Mouse (Mus musculus) embryonic facial prominence, embryonic 14.5 days (tissue): ENCODE data around the gene Zbtb8a. TPM values are rescaled to one million over a fixed set of nuclear protein-coding genes. Genes with fewer than 3 reads are reported as not detected.
A peak's percentile ranks its signal among the peaks of the same experiment; 100 is the strongest.

Experiments used
- ATAC-seq: fragments of 200-750 bp; cut with Nextera tagmentation; 2 replicates; pipeline ENCODE4 v1.8.0; 2017; ENCODE audit warnings: low read depth, moderate number of reproducible peaks, moderate TSS enrichment
- DNase-seq: peaks from one replicate; pipeline ENCODE4 v3.0.0-alpha.2; 2015; ENCODE audit warnings: low spot score
- H3K27ac ChIP-seq: fragments of 300-500 bp; sonication (generic); replicated peaks from 2 replicates; pipeline ENCODE4 v1.5.1; 2014; ENCODE audit warnings: low read depth, mild to moderate bottlenecking, low read length, moderate library complexity
- H3K27me3 ChIP-seq: fragments of 300-500 bp; sonication (generic); replicated peaks from 2 replicates; pipeline ENCODE4 v1.6.1; 2014; ENCODE audit warnings: low read length; ENCODE audit not compliant: control insufficient read depth, insufficient read depth
- H3K36me3 ChIP-seq: fragments of 300-500 bp; sonication (generic); 2 replicates; pipeline ENCODE4 v1.6.1; 2014; ENCODE audit warnings: low read length, mixed read lengths; ENCODE audit not compliant: control insufficient read depth, insufficient read depth
- H3K4me1 ChIP-seq: fragments of 300-500 bp; sonication (generic); 2 replicates; pipeline ENCODE4 v1.6.1; 2014; ENCODE audit warnings: antibody characterized with exemption, low read length; ENCODE audit not compliant: control insufficient read depth, insufficient read depth
- H3K4me2 ChIP-seq: fragments of 300-500 bp; sonication (generic); 2 replicates; pipeline ENCODE4 v1.6.1; 2014; ENCODE audit warnings: low read depth, mild to moderate bottlenecking, low read length, moderate library complexity, mixed read lengths
- H3K4me3 ChIP-seq: fragments of 300-500 bp; sonication (generic); 2 replicates; pipeline ENCODE4 v1.5.1; 2014; ENCODE audit warnings: low read depth, mild to moderate bottlenecking, low read length
- H3K9ac ChIP-seq: fragments of 300-500 bp; sonication (generic); 2 replicates; pipeline ENCODE4 v1.6.1; 2014; ENCODE audit warnings: low read depth, mild to moderate bottlenecking, low read length, moderate library complexity, mixed read lengths
- H3K9me3 ChIP-seq: fragments of 300-500 bp; sonication (generic); 2 replicates; pipeline ENCODE4 v1.6.1; 2016; ENCODE audit warnings: low read length; ENCODE audit not compliant: control insufficient read depth
- WGBS: fragments of 180-500 bp; shearing (Covaris S2); extraction: QIAGEN DNeasy Blood & Tissue Kit; methylation state at CpG from one replicate; pipeline ENCODE4 v1.1.7; 2014; 5-methylcytosine and 5-hydroxymethylcytosine counted together
- polyA plus RNA-seq: library from polyadenylated mRNA; unstranded; fragments of >200 nt; fragmentation: Nextera tagmentation; extraction: Ambion mirVana; gene quantifications from 2 replicates; pipeline ENCODE4 v1.2.1, GENCODE M21; 2014

Zbtb8a gene
- polyA plus RNA-seq, 1 experiment from 2014 or later, result 4.6 TPM

DNA sequence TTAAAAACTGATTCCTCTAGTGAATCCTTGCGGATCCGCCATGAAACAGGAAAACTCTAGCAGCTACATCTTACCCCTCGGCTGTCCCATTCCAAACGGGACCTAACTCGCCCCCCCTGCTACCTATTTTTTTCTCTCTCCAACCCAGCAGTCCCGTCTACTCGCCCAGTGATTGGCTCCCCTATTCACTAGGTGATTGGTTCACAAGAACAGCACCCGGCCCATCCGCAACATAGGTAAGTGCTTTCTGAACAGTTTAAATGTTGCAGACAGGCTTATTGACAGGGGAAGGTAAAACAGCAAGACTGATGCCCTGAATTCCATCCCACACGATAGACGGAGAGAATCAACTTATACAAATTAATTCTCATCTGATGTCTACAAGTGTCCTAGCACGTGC is 24.7 kb downstream of the Zbtb8a start:
- Histone ChIP-seq H3K27me3 (no peaks in the 10 kb centered on the region), H3K4me3 (no peak overlapping the region), H3K9ac (no peak overlapping the region), H3K27ac (no peak overlapping the region), H3K4me2 (no peak overlapping the region), H3K9me3 (no peaks in the 10 kb centered on the region), H3K4me1 (no peaks in the 10 kb centered on the region), H3K36me3 (peaks cover 40% of the 10 kb centered on the region)
- WGBS, result 88% methylated on average over 12 of the region's 12 CpGs
- ATAC-seq, result no peak
- no peak for DNase-seq

DNA sequence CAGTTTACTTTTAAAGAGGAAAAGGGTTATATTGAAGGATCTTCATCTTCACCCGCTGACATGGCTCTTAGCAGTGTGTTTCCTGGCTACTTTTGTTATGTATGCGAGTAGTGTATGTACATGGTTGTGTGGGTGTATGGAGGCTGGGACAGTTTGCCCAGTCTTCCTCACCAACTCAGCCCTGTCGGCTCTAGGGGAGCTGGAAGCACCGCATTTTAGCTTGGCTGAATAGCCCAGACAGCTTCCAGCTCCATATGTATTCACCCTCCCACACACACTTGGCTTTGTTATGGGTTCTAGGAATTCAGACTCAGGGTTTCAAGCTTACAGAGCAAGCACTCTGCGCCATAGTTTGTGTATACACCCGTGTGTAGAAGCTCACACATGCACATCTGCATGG is 26.8 kb downstream of the Zbtb8a start:
- 69% methylated on average over 6 of the region's 6 CpGs for WGBS
- H3K4me3 ChIP-seq, result no peak overlapping the region
- H3K4me2 ChIP-seq, result no peak overlapping the region
- no peak for DNase-seq
- peaks cover 26% of the 10 kb centered on the region for H3K36me3 ChIP-seq
- no peaks in the 10 kb centered on the region for H3K4me1 ChIP-seq
- ATAC-seq, result no peak
- H3K9ac ChIP-seq, result no peak overlapping the region
- H3K27ac ChIP-seq, result no peak overlapping the region
- no peaks in the 10 kb centered on the region for H3K27me3 ChIP-seq
- no peaks in the 10 kb centered on the region for H3K9me3 ChIP-seq

DNA sequence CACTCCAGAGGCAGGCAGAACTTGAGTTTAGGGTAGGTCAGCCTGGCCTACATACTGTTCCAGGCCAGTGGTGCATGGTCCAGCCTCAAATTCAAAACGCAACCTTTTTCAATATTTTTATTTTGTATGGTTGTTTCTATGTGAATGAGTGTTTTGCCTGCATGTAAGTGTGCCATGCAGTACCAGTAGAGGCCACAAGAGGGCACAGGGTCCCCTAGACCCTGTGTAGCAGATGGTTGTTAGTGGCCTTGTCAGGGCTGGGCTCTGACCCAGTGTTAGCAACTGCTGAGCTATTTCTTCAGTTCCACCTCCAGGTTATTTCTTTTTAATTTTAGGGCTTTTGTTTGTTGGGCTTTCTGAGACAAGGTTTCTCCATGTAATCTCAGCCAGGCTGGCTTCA is 27.3 kb downstream of the Zbtb8a start:
- 8% methylated on average over 1 of the region's 1 CpGs for WGBS
- no peak overlapping the region for H3K4me2 ChIP-seq
- no peaks in the 10 kb centered on the region for H3K27me3 ChIP-seq
- peaks cover 23% of the 10 kb centered on the region; the same call in 1 of the 2 replicates for H3K36me3 ChIP-seq
- no peak overlapping the region for H3K4me3 ChIP-seq
- DNase-seq (peak; percentile 90), ATAC-seq (peak; percentile 87)
- no peaks in the 10 kb centered on the region for H3K4me1 ChIP-seq
- no peak overlapping the region for H3K9ac ChIP-seq
- H3K9me3 ChIP-seq, result no peaks in the 10 kb centered on the region
- no peak overlapping the region for H3K27ac ChIP-seq

DNA sequence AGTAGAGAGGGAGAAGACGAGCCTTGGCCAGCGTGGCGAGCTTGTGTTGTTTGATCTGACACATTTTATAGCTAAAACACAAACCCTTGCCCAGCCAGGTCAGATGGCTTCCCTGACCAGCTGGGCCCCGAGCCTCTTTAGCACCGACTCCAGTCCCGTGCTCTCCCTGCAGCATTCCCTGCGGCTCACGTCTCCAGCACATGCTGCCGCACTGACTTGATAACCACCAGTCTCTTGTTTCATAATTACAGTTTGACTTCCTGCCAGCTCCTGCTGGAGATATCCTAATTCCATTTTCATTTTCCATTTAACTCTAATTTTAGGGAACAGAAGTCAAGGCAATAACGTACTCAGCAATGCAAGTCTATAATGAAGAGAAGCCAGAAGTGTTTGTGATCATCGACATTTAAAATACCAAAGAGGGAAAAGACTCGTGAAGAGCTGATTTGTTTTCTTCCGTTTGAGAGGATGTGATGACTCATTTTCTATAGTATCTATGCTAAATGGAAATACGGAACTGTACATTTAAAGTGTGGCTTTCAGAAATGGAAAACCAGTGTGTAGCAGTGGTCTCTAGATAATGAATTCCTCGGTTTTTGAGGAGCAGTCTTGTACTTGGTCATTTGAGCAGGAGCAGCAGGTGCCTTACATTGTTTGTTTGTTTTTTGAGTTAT is 31.3 kb downstream of the Zbtb8a start:
- Histone ChIP-seq H3K36me3 (peaks cover 34% of the 10 kb centered on the region), H3K4me1 (no peaks in the 10 kb centered on the region), H3K4me2 (no peak overlapping the region), H3K27me3 (no peaks in the 10 kb centered on the region), H3K4me3 (no peak overlapping the region), H3K27ac (no peak overlapping the region), H3K9ac (no peak overlapping the region), H3K9me3 (no peaks in the 10 kb centered on the region)
- WGBS, result 75% methylated on average over 15 of the region's 15 CpGs
- no peak for ATAC-seq
- peak; percentile 38 for DNase-seq

DNA sequence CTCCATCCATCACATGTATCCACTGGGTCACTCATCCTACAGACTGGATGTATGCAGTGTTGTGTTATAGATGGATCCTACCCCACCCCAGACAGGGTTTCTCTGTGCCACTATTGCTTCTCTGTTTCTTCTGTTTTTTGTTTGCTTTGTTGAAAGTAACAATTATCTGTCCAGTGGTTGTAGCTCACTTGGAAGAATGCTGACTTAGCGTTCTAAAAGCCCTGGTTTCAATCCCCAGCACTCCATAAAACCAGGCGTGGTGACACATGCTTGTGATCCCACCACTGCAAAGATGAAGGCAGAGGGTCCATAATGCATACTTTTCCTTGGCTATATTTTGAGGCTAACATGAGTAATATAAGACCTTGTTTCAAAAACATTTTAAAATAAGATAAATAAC is 35.2 kb downstream of the Zbtb8a start:
- H3K9ac ChIP-seq, result no peak overlapping the region
- H3K4me2 ChIP-seq, result no peak overlapping the region
- H3K27ac ChIP-seq, result no peak overlapping the region
- 85% methylated on average over 2 of the region's 2 CpGs for WGBS
- ATAC-seq (no peak), DNase-seq (no peak)
- peaks cover 37% of the 10 kb centered on the region for H3K36me3 ChIP-seq
- H3K4me1 ChIP-seq, result no peaks in the 10 kb centered on the region
- no peaks in the 10 kb centered on the region for H3K9me3 ChIP-seq
- no peak overlapping the region for H3K4me3 ChIP-seq
- H3K27me3 ChIP-seq, result no peaks in the 10 kb centered on the region

DNA sequence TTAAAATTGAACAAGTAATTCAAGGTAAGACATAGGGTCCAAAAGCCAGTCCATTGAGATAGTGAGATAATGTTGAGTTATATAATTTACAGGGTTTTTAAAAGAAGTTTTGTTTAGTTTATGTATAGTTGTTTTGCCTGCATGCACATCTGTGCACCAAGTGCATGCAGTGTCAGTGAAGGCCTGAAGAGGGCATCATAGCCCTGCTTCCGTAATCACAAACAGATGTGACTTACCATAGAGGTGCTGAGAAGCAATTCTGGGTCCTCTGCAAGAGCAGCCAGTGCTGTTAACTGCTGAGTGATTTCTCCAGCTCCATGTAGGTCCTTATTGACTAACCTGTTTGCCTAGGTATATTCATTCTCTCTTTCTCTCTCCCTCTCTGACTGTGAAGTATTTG is 36.0 kb downstream of the Zbtb8a start:
- H3K4me2 ChIP-seq, result no peak overlapping the region
- H3K27ac ChIP-seq, result no peak overlapping the region
- no peak overlapping the region for H3K4me3 ChIP-seq
- ATAC-seq (no peak), DNase-seq (no peak)
- H3K36me3 ChIP-seq, result peaks cover 37% of the 10 kb centered on the region
- H3K9ac ChIP-seq, result no peak overlapping the region
- H3K4me1 ChIP-seq, result 0 out of 2 replicates have a peak, but pooled peaks cover 3% of the 10 kb centered on the region
- WGBS, result 82% methylated on average over 1 of the region's 1 CpGs
- no peaks in the 10 kb centered on the region for H3K27me3 ChIP-seq
- H3K9me3 ChIP-seq, result no peaks in the 10 kb centered on the region

DNA sequence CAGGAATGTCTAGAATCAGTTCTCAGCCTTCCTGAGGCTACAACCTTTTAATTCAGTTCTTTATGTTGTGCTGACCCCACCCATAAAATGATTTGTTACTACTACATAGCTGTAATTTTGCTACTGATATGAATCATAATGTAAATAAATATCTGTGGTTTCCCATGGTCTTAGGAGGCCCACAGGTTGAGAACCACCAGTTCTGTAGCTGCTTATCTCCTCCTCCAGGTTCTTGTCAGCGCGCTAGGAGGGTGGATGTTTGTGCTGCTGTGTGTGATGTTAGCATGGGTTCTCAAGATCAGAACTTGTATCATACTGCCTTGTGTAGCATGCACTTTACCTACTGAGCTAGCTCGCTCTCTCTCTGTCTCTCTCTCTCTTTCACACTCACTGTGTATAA is 38.2 kb downstream of the Zbtb8a start:
- no peak for ATAC-seq
- WGBS, result 97% methylated on average over 3 of the region's 3 CpGs

DNA sequence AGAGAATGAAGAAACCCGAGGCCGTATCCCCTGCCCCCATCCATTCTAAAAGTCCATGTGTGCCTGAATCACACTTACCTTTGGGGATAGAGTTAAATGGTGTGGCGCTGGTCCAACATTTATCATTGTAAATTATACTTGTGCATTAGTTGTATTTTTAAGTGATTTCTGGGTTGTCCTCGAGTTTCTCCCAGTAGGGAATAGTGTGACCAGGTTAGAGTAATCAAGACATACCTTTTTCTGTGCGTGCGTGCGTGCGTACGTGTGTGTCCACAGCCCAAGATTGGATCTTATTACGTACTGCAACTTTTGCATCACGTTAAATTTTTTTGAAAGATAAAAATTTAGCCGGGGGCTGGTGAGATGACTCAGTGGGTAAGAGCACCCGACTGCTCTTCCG is 41.6 kb downstream of the Zbtb8a start:
- Histone ChIP-seq H3K9me3 (no peaks in the 10 kb centered on the region), H3K27ac (peak overlapping the region; percentile 97), H3K36me3 (peaks cover 27% of the 10 kb centered on the region), H3K4me3 (peak overlapping the region; percentile 94), H3K4me1 (peaks cover 27% of the 10 kb centered on the region), H3K4me2 (peak overlapping the region; percentile 61), H3K9ac (peak overlapping the region; percentile 71), H3K27me3 (no peaks in the 10 kb centered on the region)
- 45% methylated on average over 14 of the region's 14 CpGs for WGBS
- ATAC-seq (no peak), DNase-seq (peak; percentile 19)

More for the DNA sequence above, 38.2 kb downstream of the Zbtb8a start:
- Histone ChIP-seq H3K4me3 (no peak overlapping the region), H3K27me3 (no peaks in the 10 kb centered on the region), H3K9ac (no peak overlapping the region), H3K9me3 (no peaks in the 10 kb centered on the region), H3K36me3 (peaks cover 28% of the 10 kb centered on the region), H3K4me1 (0 out of 2 replicates have a peak, but pooled peaks cover 3% of the 10 kb centered on the region), H3K27ac (no peak overlapping the region), H3K4me2 (no peak overlapping the region)
- no peak for DNase-seq
